Mouse (Mus musculus): ENCODE measurements around the gene Smtn. TPM values are rescaled to one million over a fixed set of nuclear protein-coding genes. Genes with fewer than 3 reads are reported as not detected.

The Smtn gene
- total and polyA plus RNA-seq, 3 experiments = not detected

- Histone ChIP-seq H3K9me3 (replicated peaks) (no peaks in the 10 kb centered on the region), H3K36me3 (replicated peaks) (no peaks in the 10 kb centered on the region), H3K27me3 (ENCODE audit: insufficient read depth, low read length) (peaks cover 27% of the 10 kb centered on the region; the same call in 1 of the 2 replicates), H3K4me3 (ENCODE audit: low read depth, low read length) (no peak overlapping the region), H3K4me1 (ENCODE audit: insufficient read depth, low read depth, low read length) (no peaks in the 10 kb centered on the region)
- TF ChIP-seq CTCF (IDR thresholded peaks at IDR 0.05; ENCODE audit: low read depth, low read length) = no peak
- no peak for TF ChIP-seq GATA2 (IDR thresholded peaks at IDR 0.05; ENCODE audit: borderline replicate concordance, low read depth, low read length)
- TF ChIP-seq GATA1 (IDR thresholded peaks at IDR 0.05; ENCODE audit: borderline replicate concordance, low read length) = no peak
- no peak for TF ChIP-seq TAL1 (conservative IDR thresholded peaks at IDR 0.05; ENCODE audit: low read depth, low read length)
- no peak for TF ChIP-seq POLR2AphosphoS5 (IDR thresholded peaks at IDR 0.05; ENCODE audit: insufficient replicate concordance, low read depth, low read length)
- DNase-seq (ENCODE audit: low spot score) (no peak), ATAC-seq (ENCODE audit: extremely low read depth, insufficient number of reproducible peaks, low FRiP score, poor library complexity, severe bottlenecking) (no peak)
Observed at GRCm38 (mm10) chr11:3489036-3489435, 51.4 kb downstream of the Smtn start.

GRCm38 (mm10) chr11:3487952-3488570 lies 52.4 kb downstream of the Smtn start, which contains the start of gene Pla2g3:
Pla2g3 (plus strand) TSS chr11:3488284.
- no peaks in the 10 kb centered on the region for H3K9me3 ChIP-seq (replicated peaks)
- DNase-seq (ENCODE audit: low spot score) (no peak), ATAC-seq (ENCODE audit: extremely low read depth, insufficient number of reproducible peaks, low FRiP score, poor library complexity, severe bottlenecking) (no peak)
- no peaks in the 10 kb centered on the region for H3K4me1 ChIP-seq (ENCODE audit: insufficient read depth, low read depth, low read length)
- peaks cover 24% of the 10 kb centered on the region; the same call in 1 of the 2 replicates for H3K27me3 ChIP-seq (ENCODE audit: insufficient read depth, low read length)
- H3K4me3 ChIP-seq (ENCODE audit: low read depth, low read length) = no peak within 1 kb of the TSS
- TF ChIP-seq CTCF (IDR thresholded peaks at IDR 0.05; ENCODE audit: low read depth, low read length) (no peak), TAL1 (conservative IDR thresholded peaks at IDR 0.05; ENCODE audit: low read depth, low read length) (no peak), POLR2AphosphoS5 (IDR thresholded peaks at IDR 0.05; ENCODE audit: insufficient replicate concordance, low read depth, low read length) (no peak), GATA2 (IDR thresholded peaks at IDR 0.05; ENCODE audit: borderline replicate concordance, low read depth, low read length) (no peak), GATA1 (IDR thresholded peaks at IDR 0.05; ENCODE audit: borderline replicate concordance, low read length) (no peak)
- no peaks in the 10 kb centered on the region for H3K36me3 ChIP-seq (replicated peaks)

GRCm38 (mm10) chr11:3486349-3486748 lies 54.1 kb downstream of the Smtn start:
- peaks cover 14% of the 10 kb centered on the region; the same call in 1 of the 2 replicates for H3K27me3 ChIP-seq (ENCODE audit: insufficient read depth, low read length)
- DNase-seq (ENCODE audit: low spot score) (no peak), ATAC-seq (ENCODE audit: extremely low read depth, insufficient number of reproducible peaks, low FRiP score, poor library complexity, severe bottlenecking) (no peak)
- H3K4me3 ChIP-seq (ENCODE audit: low read depth, low read length) = no peak overlapping the region
- TF ChIP-seq TAL1 (conservative IDR thresholded peaks at IDR 0.05; ENCODE audit: low read depth, low read length) (no peak), GATA1 (IDR thresholded peaks at IDR 0.05; ENCODE audit: borderline replicate concordance, low read length) (no peak), POLR2AphosphoS5 (IDR thresholded peaks at IDR 0.05; ENCODE audit: insufficient replicate concordance, low read depth, low read length) (no peak)
- H3K4me1 ChIP-seq (ENCODE audit: insufficient read depth, low read depth, low read length) = no peaks in the 10 kb centered on the region
- no peaks in the 10 kb centered on the region for H3K36me3 ChIP-seq (replicated peaks)
- H3K9me3 ChIP-seq (replicated peaks) = no peaks in the 10 kb centered on the region

GRCm38 (mm10) chr11:3483980-3484642 lies 56.3 kb downstream of the Smtn start:
- no peak overlapping the region for H3K4me3 ChIP-seq (ENCODE audit: low read depth, low read length)
- no peak for TF ChIP-seq TAL1 (conservative IDR thresholded peaks at IDR 0.05; ENCODE audit: low read depth, low read length)
- TF ChIP-seq GATA2 (IDR thresholded peaks at IDR 0.05; ENCODE audit: borderline replicate concordance, low read depth, low read length) = no peak
- TF ChIP-seq POLR2AphosphoS5 (IDR thresholded peaks at IDR 0.05; ENCODE audit: insufficient replicate concordance, low read depth, low read length) = no peak
- no peak for TF ChIP-seq CTCF (IDR thresholded peaks at IDR 0.05; ENCODE audit: low read depth, low read length)
- TF ChIP-seq GATA1 (IDR thresholded peaks at IDR 0.05; ENCODE audit: borderline replicate concordance, low read length) = no peak
- ATAC-seq (ENCODE audit: extremely low read depth, insufficient number of reproducible peaks, low FRiP score, poor library complexity, severe bottlenecking) (no peak), DNase-seq (ENCODE audit: low spot score) (no peak)
- H3K4me1 ChIP-seq (ENCODE audit: insufficient read depth, low read depth, low read length) = no peaks in the 10 kb centered on the region
- peaks cover 8% of the 10 kb centered on the region; the same call in 1 of the 2 replicates for H3K27me3 ChIP-seq (ENCODE audit: insufficient read depth, low read length)
- H3K9me3 ChIP-seq (replicated peaks) = no peaks in the 10 kb centered on the region
- no peaks in the 10 kb centered on the region for H3K36me3 ChIP-seq (replicated peaks)

- H3K9me3 ChIP-seq (replicated peaks) = no peaks in the 10 kb centered on the region
- ATAC-seq (ENCODE audit: extremely low read depth, insufficient number of reproducible peaks, low FRiP score, poor library complexity, severe bottlenecking) (no peak), DNase-seq (ENCODE audit: low spot score) (no peak)
- no peak overlapping the region for H3K4me3 ChIP-seq (ENCODE audit: low read depth, low read length)
- TF ChIP-seq POLR2AphosphoS5 (IDR thresholded peaks at IDR 0.05; ENCODE audit: insufficient replicate concordance, low read depth, low read length) (no peak), CTCF (IDR thresholded peaks at IDR 0.05; ENCODE audit: low read depth, low read length) (no peak), GATA2 (IDR thresholded peaks at IDR 0.05; ENCODE audit: borderline replicate concordance, low read depth, low read length) (no peak)
- peaks cover 14% of the 10 kb centered on the region for H3K27me3 ChIP-seq (ENCODE audit: insufficient read depth, low read length)
- no peaks in the 10 kb centered on the region for H3K4me1 ChIP-seq (ENCODE audit: insufficient read depth, low read depth, low read length)
- H3K36me3 ChIP-seq (replicated peaks) = no peaks in the 10 kb centered on the region
Observed at GRCm38 (mm10) chr11:3475489-3475888, 64.9 kb downstream of the Smtn start.

GRCm38 (mm10) chr11:3474480-3475115 lies 65.8 kb downstream of the Smtn start:
- ATAC-seq (ENCODE audit: extremely low read depth, insufficient number of reproducible peaks, low FRiP score, poor library complexity, severe bottlenecking) = no peak
- H3K36me3 ChIP-seq (replicated peaks) = no peaks in the 10 kb centered on the region
- H3K4me3 ChIP-seq (ENCODE audit: low read depth, low read length) = no peak overlapping the region
- H3K9me3 ChIP-seq (replicated peaks) = no peaks in the 10 kb centered on the region
- H3K27me3 ChIP-seq (ENCODE audit: insufficient read depth, low read length) = peaks cover 16% of the 10 kb centered on the region
- no peak for TF ChIP-seq TAL1 (conservative IDR thresholded peaks at IDR 0.05; ENCODE audit: low read depth, low read length)
- TF ChIP-seq POLR2AphosphoS5 (IDR thresholded peaks at IDR 0.05; ENCODE audit: insufficient replicate concordance, low read depth, low read length) = no peak
- TF ChIP-seq CTCF (IDR thresholded peaks at IDR 0.05; ENCODE audit: low read depth, low read length) = 0 out of 2 replicates have a peak, but pooled peaks have one; percentile 7
- no peak for TF ChIP-seq GATA2 (IDR thresholded peaks at IDR 0.05; ENCODE audit: borderline replicate concordance, low read depth, low read length)
- TF ChIP-seq GATA1 (IDR thresholded peaks at IDR 0.05; ENCODE audit: borderline replicate concordance, low read length) = no peak
- DNase-seq (ENCODE audit: low spot score) = no peak
- no peaks in the 10 kb centered on the region for H3K4me1 ChIP-seq (ENCODE audit: insufficient read depth, low read depth, low read length)
